Mouse (Mus musculus): Measurements from ENCODE around the gene Olfr1218.
"Not testable (repeated sequence)": the region's sequence is repeated elsewhere in the genome, so short reads cannot be mapped to it uniquely, and the experiment has no call there.

Gene Olfr1218

DNA sequence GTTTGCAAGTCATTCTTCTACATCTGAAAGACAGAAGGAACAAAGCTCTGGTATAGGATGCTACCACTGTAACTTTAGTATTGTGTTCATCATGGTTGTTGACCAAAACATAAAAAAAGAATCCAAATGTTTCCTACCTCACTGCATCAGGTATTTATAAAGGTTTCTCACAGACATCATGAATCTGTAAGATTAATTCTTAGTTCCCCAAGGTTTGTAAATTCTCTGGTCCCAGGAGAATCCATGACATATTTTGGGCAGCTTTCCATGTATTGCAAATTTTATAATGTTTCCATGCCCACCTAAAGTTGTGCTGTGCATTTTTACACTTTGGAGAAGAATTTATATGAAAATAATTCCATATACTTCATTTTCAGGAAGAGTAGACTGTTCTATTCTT lies at the start of gene Olfr1218:
Olfr1218 (minus strand) TSS at position 101 of the 400 bp plus-strand sequence.
- DNase-seq (ENCODE audit: low spot score), result no peak

DNA sequence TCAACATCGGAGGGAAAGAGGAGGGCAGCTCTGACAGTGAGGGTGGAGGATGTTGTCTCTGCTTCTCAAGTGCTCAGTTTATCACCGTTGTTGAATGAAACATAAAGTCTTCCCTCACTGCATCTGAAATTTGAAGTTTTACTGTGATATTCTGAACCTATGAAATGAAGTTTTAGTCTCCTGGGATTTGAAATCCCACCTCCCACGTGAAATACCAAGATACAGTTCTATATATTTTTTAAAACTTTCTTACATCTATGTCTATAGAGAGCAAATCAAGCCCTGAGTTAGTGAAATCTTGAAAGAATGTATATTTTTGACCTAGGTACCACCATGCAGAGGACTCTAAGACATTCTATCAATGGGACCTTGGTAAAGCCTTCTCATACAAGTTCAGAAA lies 45.7 kb upstream of the Olfr1218 start, which contains the start of gene Olfr1220:
Olfr1220 (minus strand) TSS at position 101 of the 400 bp plus-strand sequence.
- DNase-seq (ENCODE audit: low spot score), result no peak

DNA sequence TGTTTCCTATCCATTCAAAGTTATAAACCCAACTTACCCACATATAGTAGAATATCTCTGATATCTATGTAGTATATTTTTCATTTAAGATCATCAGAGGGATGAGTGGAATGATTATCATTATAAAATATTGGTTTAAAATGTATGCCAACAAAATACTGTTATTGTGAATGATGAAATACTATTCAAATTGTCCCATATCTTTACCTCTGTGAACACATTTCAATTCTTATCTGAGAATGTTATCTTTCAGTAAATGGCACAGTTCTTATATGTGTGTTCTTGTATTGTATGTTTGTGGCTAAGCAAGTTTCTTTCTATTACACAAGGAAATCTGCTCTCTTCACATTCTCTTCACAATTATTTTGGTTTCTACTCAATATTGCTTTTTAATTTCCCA lies 44.7 kb upstream of the Olfr1218 start:
- DNase-seq (ENCODE audit: low spot score), result no peak

DNA sequence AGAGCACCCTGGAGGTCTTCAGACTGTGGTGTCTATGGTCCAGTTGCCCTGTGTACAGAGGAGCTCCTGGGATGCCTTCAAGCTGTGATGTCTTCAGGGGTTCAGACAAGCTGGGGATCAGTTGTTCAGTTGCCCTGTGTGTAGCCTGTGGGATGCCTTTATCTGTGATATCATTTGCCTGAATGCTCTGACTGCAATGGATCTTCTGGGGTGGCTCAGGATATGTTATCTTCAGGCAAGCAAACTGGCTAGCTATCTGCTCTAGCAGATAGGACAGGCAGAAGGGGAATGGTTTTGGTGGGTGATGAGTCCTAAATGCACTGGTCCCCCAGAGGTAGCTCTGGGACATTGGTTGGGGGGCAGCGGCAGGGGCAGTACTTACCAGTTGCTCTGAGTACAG lies 32.9 kb upstream of the Olfr1218 start:
- DNase-seq (ENCODE audit: low spot score), result no peak

DNA sequence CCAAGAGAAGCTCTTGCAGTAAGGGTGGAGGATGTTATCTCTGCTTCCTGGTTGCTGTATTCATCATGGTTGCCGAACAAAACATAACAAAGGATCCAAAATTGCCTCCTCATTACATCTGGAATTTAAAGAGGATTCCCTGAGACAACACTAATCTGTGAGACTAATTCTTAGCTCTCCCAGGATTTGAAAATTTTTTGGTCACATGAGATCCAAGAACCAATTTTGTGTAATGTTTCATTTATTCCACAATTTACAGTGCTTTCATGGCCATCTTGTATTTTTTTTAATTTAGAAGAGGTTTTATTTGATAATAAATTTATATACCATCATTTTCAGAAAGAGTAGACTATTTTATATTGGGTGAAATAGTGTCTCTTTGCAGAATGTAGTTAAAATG lies 22.4 kb upstream of the Olfr1218 start, which contains the start of gene Olfr1219:
Olfr1219 (minus strand) TSS at position 101 of the 400 bp plus-strand sequence.
- no peak for DNase-seq (ENCODE audit: low spot score)

DNA sequence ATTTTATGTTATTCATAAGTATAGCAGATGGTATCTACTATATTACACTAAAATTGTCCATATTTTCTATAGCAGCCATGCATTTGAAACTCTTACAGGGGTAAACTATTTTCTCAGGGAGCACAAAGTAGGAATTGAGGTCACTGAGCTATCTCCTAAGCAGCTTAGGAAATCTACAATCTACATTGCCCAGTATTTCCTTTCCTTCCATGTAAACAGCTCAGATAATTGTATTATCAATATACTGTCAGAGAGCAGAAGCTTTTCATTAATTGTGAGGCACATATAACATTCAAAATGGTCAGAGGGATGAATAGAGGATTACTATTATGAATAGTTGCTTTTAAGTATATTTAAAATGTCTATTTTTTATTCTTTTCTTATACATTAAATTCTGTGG lies 20.5 kb upstream of the Olfr1218 start:
- no peak for DNase-seq (ENCODE audit: low spot score)

DNA sequence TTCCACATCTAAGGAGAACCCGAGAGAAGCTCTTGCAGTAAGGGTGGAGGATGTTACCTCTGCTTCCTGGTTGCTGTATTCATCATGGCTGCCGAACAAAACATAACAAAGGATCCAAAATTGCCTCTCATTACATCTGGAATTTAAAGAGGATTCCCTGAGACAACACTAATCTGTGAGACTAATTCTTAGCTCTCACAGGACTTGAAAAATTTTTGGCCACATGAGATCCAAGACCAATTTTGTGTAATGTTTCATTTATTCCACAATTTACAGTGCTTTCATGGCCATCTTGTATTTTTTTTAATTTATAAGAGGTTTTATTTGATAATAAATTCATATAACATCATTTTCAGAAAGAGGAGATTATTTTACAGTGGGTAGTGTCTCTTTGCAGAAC lies 29.0 kb downstream of the Olfr1218 start, which contains the start of gene Olfr1217:
Olfr1217 (minus strand) TSS at position 101 of the 400 bp plus-strand sequence.
- DNase-seq (ENCODE audit: low spot score), result no peak

DNA sequence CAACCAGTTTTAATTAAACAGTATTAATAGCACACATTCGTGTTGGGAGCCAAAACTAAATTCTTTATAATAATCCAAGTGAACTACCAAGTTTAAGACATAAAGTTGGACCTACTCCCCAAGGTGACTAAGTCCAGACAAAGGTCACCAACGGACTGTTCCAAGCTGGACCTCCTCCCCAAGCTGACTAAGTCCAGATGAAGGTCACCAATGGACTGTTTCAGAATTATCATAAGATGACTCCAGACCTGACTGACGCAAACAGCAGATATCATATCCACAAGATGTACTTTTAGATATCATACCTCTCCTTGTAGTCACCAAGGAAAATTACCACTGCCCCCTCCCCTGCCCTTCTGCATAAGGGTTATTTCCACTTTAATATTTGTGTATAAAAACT lies 39.6 kb downstream of the Olfr1218 start:
- DNase-seq (ENCODE audit: low spot score), result not testable (repeated sequence)

DNA sequence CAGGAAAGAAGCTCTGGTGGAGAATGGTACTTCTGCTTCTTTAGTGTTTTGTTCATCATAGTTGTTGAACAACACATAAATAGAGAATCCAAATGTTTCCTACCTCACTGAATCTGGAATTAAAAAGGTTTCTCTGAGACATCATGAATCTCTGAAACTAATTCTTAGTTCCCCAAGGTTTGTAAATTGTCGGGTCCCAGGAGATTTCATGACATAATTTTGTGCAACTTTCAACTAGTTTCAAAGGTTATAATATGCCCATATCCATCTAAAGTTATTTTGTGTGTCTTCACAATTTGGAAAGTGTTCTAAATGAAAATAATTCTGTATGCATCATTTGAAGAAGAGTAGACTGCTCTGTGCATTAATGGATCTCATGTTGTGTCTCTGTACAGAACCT lies 42.7 kb downstream of the Olfr1218 start, which contains the start of gene Olfr1216:
Olfr1216 (minus strand) TSS at position 101 of the 400 bp plus-strand sequence.
- no peak for DNase-seq (ENCODE audit: low spot score)

DNA sequence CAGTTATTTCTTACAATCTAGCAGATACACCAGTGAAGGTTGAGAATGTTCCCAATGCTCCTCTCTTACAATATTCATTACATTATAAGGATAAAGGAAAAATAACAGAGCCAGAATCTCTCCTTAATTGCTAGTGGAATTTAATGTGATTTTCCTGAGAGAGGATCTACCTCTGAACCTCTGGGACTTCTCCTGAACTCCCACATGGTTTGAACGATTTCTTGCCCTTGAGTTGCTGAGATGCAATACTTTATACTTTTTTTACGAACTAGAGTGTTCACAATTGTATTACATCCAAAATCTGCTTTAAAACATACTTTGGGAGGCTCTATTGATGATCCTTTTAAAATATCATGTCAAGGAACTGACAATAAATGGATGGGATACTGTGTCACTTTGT lies 54.1 kb downstream of the Olfr1218 start, which contains the start of gene Olfr1215:
Olfr1215 (minus strand) TSS at position 101 of the 400 bp plus-strand sequence.
- DNase-seq (ENCODE audit: low spot score), result no peak

Data from ovary, adult 18-20 months (tissue).